Mouse (Mus musculus) right cerebral cortex, postnatal 10 days (tissue): ENCODE measurements around the gene 9930111J21Rik2.
"Not testable (repeated sequence)": the region's sequence is repeated elsewhere in the genome, so short reads cannot be mapped to it uniquely, and the experiment has no call there.

Experiments
- DNase-seq, 2 experiments: peaks; one replicate each; pipeline ENCODE4 v3.0.0; 2021; ENCODE audit warnings: low spot score in 2 of 2

Gene 9930111J21Rik2

DNA sequence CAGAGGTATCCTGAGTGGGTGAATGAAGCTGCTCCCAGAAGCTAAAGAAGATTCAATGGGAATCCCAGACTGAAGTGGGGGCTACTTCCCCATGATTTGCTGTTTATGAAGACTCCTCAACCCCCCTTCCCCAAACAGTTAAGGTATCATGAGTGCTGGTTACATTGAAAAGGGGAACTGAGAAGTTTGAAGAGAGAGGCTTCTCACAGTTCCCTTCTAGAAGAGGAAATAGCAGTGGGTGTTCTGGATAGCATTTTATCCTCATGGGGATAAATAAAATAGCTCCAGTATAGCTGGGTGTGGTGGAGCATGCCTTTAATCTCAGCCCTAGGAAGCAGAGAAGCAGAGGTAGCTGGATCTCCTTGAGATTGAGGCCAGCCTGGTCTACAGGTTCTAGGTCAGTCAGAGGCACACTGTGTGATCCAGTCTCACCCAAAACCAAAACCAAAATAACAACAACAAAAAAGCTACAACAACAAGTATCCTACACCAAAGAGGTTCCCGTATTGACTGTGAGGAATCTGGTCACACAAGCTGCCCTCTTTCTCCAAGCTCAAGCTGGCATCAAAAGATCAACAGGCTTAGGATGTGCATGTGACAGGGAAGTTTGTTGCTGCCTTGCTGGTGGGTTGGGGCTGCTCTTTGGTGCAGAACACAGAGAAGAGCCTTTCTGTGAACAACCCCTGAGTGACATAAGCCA, 72.7 kb downstream of the 9930111J21Rik2 start, which contains the start of gene Olfr56:
TSS of gene Olfr56 (plus strand) at position 650 of the 700 bp plus-strand sequence.
- not testable (repeated sequence) for DNase-seq

DNA sequence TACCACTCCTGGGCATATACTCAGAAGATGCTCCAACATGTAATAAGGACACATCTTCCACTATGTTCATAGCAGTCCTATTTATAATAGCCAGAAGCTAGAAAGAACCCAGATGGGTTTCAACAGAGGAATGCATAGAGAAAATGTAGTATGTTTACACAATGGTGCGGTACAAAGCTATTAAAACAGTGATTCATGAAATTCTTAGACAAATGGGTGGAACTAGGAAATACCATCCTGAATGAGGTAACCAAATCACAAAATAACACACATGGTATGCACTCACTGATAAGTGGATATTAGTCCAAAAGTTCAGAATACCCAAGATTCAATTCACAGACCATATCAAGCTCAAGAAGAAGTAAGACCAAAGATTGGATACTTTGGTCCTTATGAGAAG, 76.4 kb downstream of the 9930111J21Rik2 start:
- DNase-seq: not testable (repeated sequence)
